Mouse (Mus musculus): ENCODE measurements around the gene Gm3149. TPM values are rescaled to one million over a fixed set of nuclear protein-coding genes. Genes with fewer than 3 reads are reported as not detected.
"Not testable (repeated sequence)": the region's sequence is repeated elsewhere in the genome, so short reads cannot be mapped to it uniquely, and the experiment has no call there.

Gene Gm3149
- total RNA-seq (2017) = not detected in 2 replicates

- not testable (repeated sequence) for ATAC-seq (replicated peaks; ENCODE audit: low read depth, poor library complexity, severe bottlenecking)
Measured at GRCm38 (mm10) chr14:4316983-4317382, at the start of gene Gm3149. Gene Gm3149, plus strand, starts transcription at chr14:4317283.

- not testable (repeated sequence) for ATAC-seq (replicated peaks; ENCODE audit: low read depth, poor library complexity, severe bottlenecking)
Measured at GRCm38 (mm10) chr14:4269238-4269950, 47.7 kb upstream of the Gm3149 start.

GRCm38 (mm10) chr14:4279828-4280227 is 37.3 kb upstream of the Gm3149 start:
- not testable (repeated sequence) for ATAC-seq (replicated peaks; ENCODE audit: low read depth, poor library complexity, severe bottlenecking)

- not testable (repeated sequence) for ATAC-seq (replicated peaks; ENCODE audit: low read depth, poor library complexity, severe bottlenecking)
Measured at GRCm38 (mm10) chr14:4334476-4335080, 17.5 kb downstream of the Gm3149 start, which contains the start of gene 2610042L04Rik. Gene 2610042L04Rik, plus strand, starts transcription at chr14:4334763.

GRCm38 (mm10) chr14:4335506-4335905 is 18.4 kb downstream of the Gm3149 start:
- ATAC-seq (replicated peaks; ENCODE audit: low read depth, poor library complexity, severe bottlenecking) = not testable (repeated sequence)

GRCm38 (mm10) chr14:4368991-4369390 is 51.9 kb downstream of the Gm3149 start:
- ATAC-seq (replicated peaks; ENCODE audit: low read depth, poor library complexity, severe bottlenecking) = not testable (repeated sequence)

- ATAC-seq (replicated peaks; ENCODE audit: low read depth, poor library complexity, severe bottlenecking) = not testable (repeated sequence)
Measured at GRCm38 (mm10) chr14:4369691-4370090, 52.6 kb downstream of the Gm3149 start.

Other genes with a start within 250 kb of the Gm3149 start
- gene Gm3115, start 233.2 kb upstream of the Gm3149 start, total RNA-seq (2017) = not detected in 2 replicates
- gene Gm8108, start 206.8 kb upstream of the Gm3149 start, total RNA-seq (2017) = not detected in 2 replicates
- not detected in 2 replicates for gene Gm3127, start 152.3 kb upstream of the Gm3149 start, total RNA-seq (2017)
- gene Gm2974, start 134.7 kb upstream of the Gm3149 start, total RNA-seq (2017) = not detected in 2 replicates
- not detected in 2 replicates for gene Gm3138, start 67.7 kb upstream of the Gm3149 start, total RNA-seq (2017)
- not detected in 2 replicates for gene 2610042L04Rik, start 17.5 kb downstream of the Gm3149 start, total RNA-seq (2017)
- not detected in 2 replicates for gene Gm3159, start 80.2 kb downstream of the Gm3149 start, total RNA-seq (2017)
- gene Gm3164, start 98.2 kb downstream of the Gm3149 start, total RNA-seq (2017) = not detected in 2 replicates
- not detected in 2 replicates for gene Gm3173, start 113.7 kb downstream of the Gm3149 start, total RNA-seq (2017)
- gene Gm3182, start 164.5 kb downstream of the Gm3149 start, total RNA-seq (2017) = not detected in 2 replicates
- gene Gm3047, start 238.1 kb downstream of the Gm3149 start, total RNA-seq (2017) = not detected in 2 replicates